23 mouse cellular contexts compared by ENCODE assay signal in genomic region chr15:95422226-95422950, GRCm38 (mm10).
A peak's percentile ranks its signal among the peaks of the same experiment; 100 is the strongest.
DNase-seq lines count a peak whose midpoint lies in the region; ATAC-seq lines count a peak whose summit lies in the region.
"Had no signal": no experiment of that assay in that cellular context is flagged by ENCODE, and none has a peak within 500 bp of the region (broad histone marks: within the 10 kb centered on the region; RNA-seq: fewer than 3 reads in every experiment).

No protein-coding gene starts in this region.

- H3K9me3 ChIP-seq in hindbrain, embryonic 10.5 days: no peaks in the 10 kb centered on the region
- no peaks in the 10 kb centered on the region for H3K9me3 ChIP-seq in hindbrain, embryonic 16.5 days (ENCODE audit: control insufficient read depth, low read length)
- no peaks in the 10 kb centered on the region for H3K9me3 ChIP-seq in midbrain, embryonic 12.5 days
- no peaks in the 10 kb centered on the region for H3K9me3 ChIP-seq in midbrain, embryonic 13.5 days
- H3K9me3 ChIP-seq in forebrain, embryonic 12.5 days: no peaks in the 10 kb centered on the region
- H3K9me3 ChIP-seq: embryonic facial prominence, embryonic 13.5 days; intestine, embryonic 15.5 days had no signal

- ATAC-seq in hindbrain, embryonic 16.5 days: no peak
- ATAC-seq in midbrain, embryonic 12.5 days (ENCODE audit: low FRiP score, low read depth): peak; percentile 30; the same call in 1 of the 2 replicates
- no peak for ATAC-seq in midbrain, embryonic 13.5 days
- peak; percentile 59 for ATAC-seq in forebrain, embryonic 12.5 days (ENCODE audit: low FRiP score)
- ATAC-seq: intestine, embryonic 15.5 days; lung, postnatal 0 days had no signal

- no peaks in the 10 kb centered on the region for H3K27me3 ChIP-seq in hindbrain, embryonic 10.5 days (ENCODE audit: insufficient read depth, poor library complexity, severe bottlenecking)
- no peaks in the 10 kb centered on the region for H3K27me3 ChIP-seq in hindbrain, embryonic 16.5 days (replicated peaks; ENCODE audit: control insufficient read depth, insufficient read depth, low read length)
- H3K27me3 ChIP-seq in midbrain, embryonic 12.5 days: no peaks in the 10 kb centered on the region
- no peaks in the 10 kb centered on the region for H3K27me3 ChIP-seq in midbrain, embryonic 13.5 days
- H3K27me3 ChIP-seq in forebrain, embryonic 12.5 days: peaks cover 5% of the 10 kb centered on the region; the same call in 1 of the 2 replicates
- H3K27me3 ChIP-seq: CH12.LX; embryonic facial prominence, embryonic 13.5 days; intestine, embryonic 15.5 days had no signal

- peaks cover 21% of the 10 kb centered on the region for H3K4me1 ChIP-seq in hindbrain, embryonic 10.5 days (replicated peaks)
- no peaks in the 10 kb centered on the region for H3K4me1 ChIP-seq in hindbrain, embryonic 16.5 days (ENCODE audit: control insufficient read depth, insufficient read depth, low read depth, low read length)
- peaks cover 24% of the 10 kb centered on the region; the same call in 1 of the 2 replicates for H3K4me1 ChIP-seq in midbrain, embryonic 12.5 days
- 0 out of 2 replicates have a peak, but pooled peaks cover 5% of the 10 kb centered on the region for H3K4me1 ChIP-seq in midbrain, embryonic 13.5 days (replicated peaks)
- peaks cover 25% of the 10 kb centered on the region; the same call in 1 of the 2 replicates for H3K4me1 ChIP-seq in forebrain, embryonic 12.5 days
- H3K4me1 ChIP-seq: embryonic facial prominence, embryonic 13.5 days; intestine, embryonic 15.5 days had no signal

- peak; percentile 22 for DNase-seq in hindbrain, embryonic 10.5 days (ENCODE audit: low spot score)
- no peak for DNase-seq in cerebellum, adult 11 months
- DNase-seq in adrenal gland, postnatal 10 days: no peak
- DNase-seq: adrenal gland, adult 8-10 months; cerebellum, adult 9-10 months; gastrocnemius, postnatal 10 days; kidney, adult 8-10 months; kidney, postnatal 14 days; layer of hippocampus, postnatal 36 days; right cerebral cortex, adult 18-20 months; right cerebral cortex, postnatal 4 days; thymus, postnatal 14 days had no signal

- H3K4me2 ChIP-seq in hindbrain, embryonic 16.5 days (ENCODE audit: low read length): no peak overlapping the region
- no peak overlapping the region for H3K4me2 ChIP-seq in midbrain, embryonic 12.5 days (replicated peaks)
- no peak overlapping the region for H3K4me2 ChIP-seq in midbrain, embryonic 13.5 days (replicated peaks)
- H3K4me2 ChIP-seq in forebrain, embryonic 12.5 days: no peak overlapping the region
- H3K4me2 ChIP-seq: embryonic facial prominence, embryonic 13.5 days; heart, embryonic 11.5 days; intestine, embryonic 15.5 days had no signal

- H3K36me3 ChIP-seq in hindbrain, embryonic 10.5 days: peaks cover 27% of the 10 kb centered on the region
- no peaks in the 10 kb centered on the region for H3K36me3 ChIP-seq in hindbrain, embryonic 16.5 days (ENCODE audit: control insufficient read depth, insufficient read depth, low read length)
- H3K36me3 ChIP-seq in midbrain, embryonic 12.5 days: peaks cover 6% of the 10 kb centered on the region; the same call in 1 of the 2 replicates
- peaks cover 17% of the 10 kb centered on the region; the same call in 1 of the 2 replicates for H3K36me3 ChIP-seq in midbrain, embryonic 13.5 days
- H3K36me3 ChIP-seq in forebrain, embryonic 12.5 days (replicated peaks): peaks cover 9% of the 10 kb centered on the region; the same call in 1 of the 2 replicates
- H3K36me3 ChIP-seq: embryonic facial prominence, embryonic 13.5 days; G1E; intestine, embryonic 15.5 days had no signal

- WGBS in hindbrain, embryonic 10.5 days: 54% methylated on average over 15 of the region's 15 CpGs
- WGBS in hindbrain, embryonic 16.5 days: 55% methylated on average over 15 of the region's 15 CpGs
- WGBS in midbrain, embryonic 12.5 days: 44% methylated on average over 15 of the region's 15 CpGs
- WGBS in midbrain, embryonic 13.5 days: 44% methylated on average over 15 of the region's 15 CpGs
- WGBS in forebrain, embryonic 12.5 days: 23% methylated on average over 15 of the region's 15 CpGs

- H3K4me3 ChIP-seq in hindbrain, embryonic 10.5 days: no peak overlapping the region
- no peak overlapping the region for H3K4me3 ChIP-seq in hindbrain, embryonic 16.5 days (ENCODE audit: low read length)
- no peak overlapping the region for H3K4me3 ChIP-seq in midbrain, embryonic 12.5 days
- no peak overlapping the region for H3K4me3 ChIP-seq in midbrain, embryonic 13.5 days (replicated peaks)
- H3K4me3 ChIP-seq in forebrain, embryonic 12.5 days (replicated peaks): no peak overlapping the region
- H3K4me3 ChIP-seq: embryonic facial prominence, embryonic 13.5 days; intestine, embryonic 15.5 days had no signal

- no peak overlapping the region for H3K9ac ChIP-seq in hindbrain, embryonic 16.5 days (ENCODE audit: low read depth, low read length)
- no peak overlapping the region for H3K9ac ChIP-seq in midbrain, embryonic 12.5 days (replicated peaks)
- H3K9ac ChIP-seq in midbrain, embryonic 13.5 days (replicated peaks): no peak overlapping the region
- H3K9ac ChIP-seq in forebrain, embryonic 12.5 days: no peak overlapping the region
- H3K9ac ChIP-seq: embryonic facial prominence, embryonic 13.5 days; intestine, embryonic 15.5 days had no signal

- H3K27ac ChIP-seq in hindbrain, embryonic 10.5 days: peak overlapping the region; percentile 79
- no peak overlapping the region for H3K27ac ChIP-seq in hindbrain, embryonic 16.5 days (ENCODE audit: low read depth, low read length)
- peak overlapping the region; percentile 49; the same call in 1 of the 2 replicates for H3K27ac ChIP-seq in midbrain, embryonic 12.5 days (replicated peaks)
- no peak overlapping the region for H3K27ac ChIP-seq in midbrain, embryonic 13.5 days
- no peak overlapping the region for H3K27ac ChIP-seq in forebrain, embryonic 12.5 days
- H3K27ac ChIP-seq: embryonic facial prominence, embryonic 13.5 days; intestine, embryonic 15.5 days; macrophage had no signal

Comparison
In these comparisons a context has a peak if more than half of its experiments do, and no peak if none do; other contexts are left out.
1. H3K27ac ChIP-seq: peak in hindbrain, embryonic 10.5 days (single experiment) and midbrain, embryonic 12.5 days (single experiment); none in hindbrain, embryonic 16.5 days (single experiment), midbrain, embryonic 13.5 days (single experiment) and forebrain, embryonic 12.5 days (single experiment).
2. ATAC-seq: peak in midbrain, embryonic 12.5 days (single experiment) and forebrain, embryonic 12.5 days (single experiment); none in hindbrain, embryonic 16.5 days (single experiment) and midbrain, embryonic 13.5 days (single experiment).